Mouse (Mus musculus) kidney, postnatal 0 days (tissue): ENCODE measurements around the gene Gm5901. TPM values are rescaled to one million over a fixed set of nuclear protein-coding genes. Genes with fewer than 3 reads are reported as not detected.
"Not testable (repeated sequence)": the region's sequence is repeated elsewhere in the genome, so short reads cannot be mapped to it uniquely, and the experiment has no call there.

ENCODE experiments used
- ATAC-seq: fragments of 200-750 bp; cut with Nextera tagmentation; replicated peaks from 2 replicates; pipeline ENCODE4 v1.8.0; 2017; ENCODE audit warnings: low read depth, moderate number of reproducible peaks, moderate TSS enrichment, moderate library complexity; ENCODE audit not compliant: low FRiP score
- DNase-seq: peaks from one replicate; pipeline ENCODE4 v3.0.0-alpha.2; 2016; ENCODE audit warnings: low spot score
- H3K27ac ChIP-seq: fragments of 300-500 bp; sonication (generic); 2 replicates; pipeline ENCODE4 v1.5.1; 2014; ENCODE audit warnings: mild to moderate bottlenecking
- H3K27me3 ChIP-seq: fragments of 300-500 bp; sonication (generic); 2 replicates; pipeline ENCODE4 v1.6.1; 2014; ENCODE audit warnings: low read length, mixed read lengths; ENCODE audit not compliant: insufficient read depth
- H3K36me3 ChIP-seq: fragments of 300-500 bp; sonication (generic); 2 replicates; pipeline ENCODE4 v1.6.1; 2014; ENCODE audit warnings: low read length, mixed read lengths; ENCODE audit not compliant: insufficient read depth
- H3K4me1 ChIP-seq: fragments of 300-500 bp; sonication (generic); replicated peaks from 2 replicates; pipeline ENCODE4 v1.6.1; 2014; ENCODE audit warnings: antibody characterized with exemption, low read length, mixed read lengths; ENCODE audit not compliant: insufficient read depth
- H3K4me2 ChIP-seq: fragments of 300-500 bp; sonication (generic); 2 replicates; pipeline ENCODE4 v1.6.1; 2014; ENCODE audit warnings: mild to moderate bottlenecking, low read length, moderate library complexity, mixed read lengths
- H3K4me3 ChIP-seq: fragments of 300-500 bp; sonication (generic); replicated peaks from 2 replicates; pipeline ENCODE4 v1.5.1; 2014; ENCODE audit warnings: low read depth, low read length
- H3K9ac ChIP-seq: fragments of 300-500 bp; sonication (generic); 2 replicates; pipeline ENCODE4 v1.6.1; 2014; ENCODE audit warnings: low read depth, low read length
- H3K9me3 ChIP-seq: fragments of 300-500 bp; sonication (generic); replicated peaks from 2 replicates; pipeline ENCODE4 v1.6.1; 2016; ENCODE audit warnings: low read length, inconsistent platforms, mixed read lengths
- CTCF ChIP-seq: IDR thresholded peaks from 2 replicates; pipeline ENCODE4 v1.5.1; 2016; ENCODE audit warnings: antibody characterized with exemption, low read depth, mild to moderate bottlenecking, moderate library complexity
- WGBS: fragments of 180-500 bp; shearing (Covaris S2); extraction: QIAGEN DNeasy Blood & Tissue Kit; methylation state at CpG from one replicate; pipeline ENCODE4 v1.1.7; 2014; 5-methylcytosine and 5-hydroxymethylcytosine counted together
- polyA plus RNA-seq: library from polyadenylated mRNA; unstranded; fragments of >200 nt; fragmentation: Nextera tagmentation; extraction: Ambion mirVana; gene quantifications from 2 replicates; pipeline ENCODE4 v1.2.1, GENCODE M21; 2015

Gene Gm5901
- not detected in 2 replicates for polyA plus RNA-seq

- H3K4me1 ChIP-seq = no peaks in the 10 kb centered on the region
- H3K9ac ChIP-seq = no peak within 1 kb of the TSS
- ATAC-seq (no peak), DNase-seq (no peak)
- no peaks in the 10 kb centered on the region for H3K27me3 ChIP-seq
- H3K27ac ChIP-seq = no peak within 1 kb of the TSS
- H3K4me2 ChIP-seq = no peak within 1 kb of the TSS
- H3K9me3 ChIP-seq = no peaks in the 10 kb centered on the region
- H3K4me3 ChIP-seq = no peak within 1 kb of the TSS
- WGBS = 92% methylated on average over 1 of the region's 1 CpGs
- TF ChIP-seq CTCF = no peak
- H3K36me3 ChIP-seq = peaks cover 23% of the 10 kb centered on the region
These were observed at the start of gene Gm5901 for GRCm38 (mm10) chr7:105374866-105375265. Gene Gm5901, plus strand, starts transcription at chr7:105375038.

GRCm38 (mm10) chr7:105325302-105325701 is 49.5 kb upstream of the Gm5901 start:
- H3K9me3 ChIP-seq = no peaks in the 10 kb centered on the region
- H3K27ac ChIP-seq = no peak overlapping the region
- DNase-seq = no peak
- no peaks in the 10 kb centered on the region for H3K27me3 ChIP-seq
- H3K9ac ChIP-seq = no peak overlapping the region
- ATAC-seq = no peak
- no peaks in the 10 kb centered on the region for H3K36me3 ChIP-seq
- no peaks in the 10 kb centered on the region for H3K4me1 ChIP-seq
- H3K4me3 ChIP-seq = no peak overlapping the region
- 71% methylated on average over 2 of the region's 2 CpGs for WGBS
- TF ChIP-seq CTCF = no peak
- no peak overlapping the region for H3K4me2 ChIP-seq

- no peaks in the 10 kb centered on the region for H3K4me1 ChIP-seq
- no peak within 1 kb of the TSS for H3K27ac ChIP-seq
- H3K27me3 ChIP-seq = no peaks in the 10 kb centered on the region
- no peak for ATAC-seq
- no peak for TF ChIP-seq CTCF
- no peak within 1 kb of the TSS for H3K4me2 ChIP-seq
- no peaks in the 10 kb centered on the region for H3K9me3 ChIP-seq
- DNase-seq = no peak
- WGBS = 86% methylated on average over 1 of the region's 1 CpGs
- H3K4me3 ChIP-seq = no peak within 1 kb of the TSS
- no peaks in the 10 kb centered on the region for H3K36me3 ChIP-seq
- H3K9ac ChIP-seq = no peak within 1 kb of the TSS
These were observed 40.8 kb upstream of the Gm5901 start, which contains the start of gene Olfr690 for GRCm38 (mm10) chr7:105334004-105334403. Gene Olfr690, minus strand, starts transcription at chr7:105334104.

DNA sequence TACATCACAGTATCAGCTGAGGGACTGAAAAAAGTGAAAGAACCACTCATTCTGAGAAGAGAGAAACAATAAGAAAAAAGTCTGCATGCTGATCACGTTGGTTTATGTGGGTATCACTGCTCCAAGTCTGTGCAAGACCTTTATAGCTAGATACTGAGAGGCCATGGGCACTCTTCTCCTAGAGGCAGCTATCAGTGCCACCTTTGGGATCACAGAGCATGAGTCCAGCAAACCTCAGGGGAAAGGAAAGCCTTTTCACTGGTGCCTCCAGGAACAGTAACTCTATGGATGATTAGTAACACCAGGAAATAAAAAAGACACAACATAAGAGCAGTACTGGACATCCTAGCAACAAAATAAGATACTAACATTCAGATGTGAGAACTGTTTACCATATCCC is 32.7 kb upstream of the Gm5901 start, which contains the start of gene Olfr691:
Gene Olfr691, minus strand, starts transcription at position 101 of the 400 bp plus-strand sequence.
- Histone ChIP-seq H3K4me2 (no peak within 1 kb of the TSS), H3K4me1 (no peaks in the 10 kb centered on the region), H3K9me3 (no peaks in the 10 kb centered on the region), H3K9ac (no peak within 1 kb of the TSS), H3K36me3 (no peaks in the 10 kb centered on the region), H3K27ac (no peak within 1 kb of the TSS), H3K27me3 (no peaks in the 10 kb centered on the region), H3K4me3 (no peak within 1 kb of the TSS)
- no peak for DNase-seq
- ATAC-seq = no peak
- WGBS = 55% methylated on average over 1 of the region's 1 CpGs
- TF ChIP-seq CTCF = no peak

GRCm38 (mm10) chr7:105342752-105343151 is 32.1 kb upstream of the Gm5901 start:
- H3K27me3 ChIP-seq = no peaks in the 10 kb centered on the region
- H3K4me2 ChIP-seq = no peak overlapping the region
- H3K4me1 ChIP-seq = no peaks in the 10 kb centered on the region
- H3K9me3 ChIP-seq = no peaks in the 10 kb centered on the region
- no peak for TF ChIP-seq CTCF
- no peak overlapping the region for H3K4me3 ChIP-seq
- ATAC-seq (no peak), DNase-seq (no peak)
- no peak overlapping the region for H3K27ac ChIP-seq
- H3K9ac ChIP-seq = no peak overlapping the region
- 81% methylated on average over 2 of the region's 2 CpGs for WGBS
- no peaks in the 10 kb centered on the region for H3K36me3 ChIP-seq

DNA sequence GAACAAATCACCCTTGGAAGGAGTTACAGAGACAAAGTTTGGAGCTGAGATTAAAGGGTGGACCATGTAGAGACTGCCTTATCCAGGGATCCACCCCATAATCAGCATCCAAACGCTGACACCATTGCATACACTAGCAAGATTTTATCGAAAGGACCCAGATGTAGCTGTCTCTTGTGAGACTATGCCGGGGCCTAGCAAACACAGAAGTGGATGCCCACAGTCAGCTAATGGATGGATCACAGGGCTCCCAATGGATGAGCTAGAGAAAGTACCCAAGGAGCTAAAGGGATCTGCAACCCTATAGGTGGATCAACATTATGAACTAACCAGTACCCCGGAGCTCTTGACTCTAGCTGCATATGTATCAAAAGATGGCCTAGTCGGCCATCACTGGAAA is 18.8 kb upstream of the Gm5901 start:
- not testable (repeated sequence) for H3K4me3 ChIP-seq, H3K9ac ChIP-seq, DNase-seq

GRCm38 (mm10) chr7:105356487-105356886 is 18.4 kb upstream of the Gm5901 start:
- not testable (repeated sequence) for H3K4me3 ChIP-seq, H3K9ac ChIP-seq, H3K27me3 ChIP-seq, H3K27ac ChIP-seq, DNase-seq, H3K36me3 ChIP-seq, H3K9me3 ChIP-seq, H3K4me2 ChIP-seq, H3K4me1 ChIP-seq
- ATAC-seq = peak; percentile 85
- WGBS = 94% methylated on average over 1 of the region's 2 CpGs

More for the DNA sequence above, 18.8 kb upstream of the Gm5901 start:
- 0 out of 2 replicates have a peak, but pooled peaks have one; percentile 40 for ATAC-seq
- not testable (repeated sequence) for H3K9me3 ChIP-seq, H3K4me2 ChIP-seq, H3K36me3 ChIP-seq, H3K27me3 ChIP-seq, H3K4me1 ChIP-seq, H3K27ac ChIP-seq
- no CpG with 5 or more reads among the region's 5 CpGs for WGBS
